Mouse (Mus musculus) bone marrow, adult 2 months (tissue): Measurements from ENCODE around the gene Pdxk.

Experiments
- CTCF ChIP-seq: fragments of 200-500 bp; IDR thresholded peaks from 2 replicates; pipeline ENCODE4 v1.5.1; 2011; ENCODE audit warnings: low read length, control low read depth; ENCODE audit not compliant: control insufficient read depth, insufficient read depth
- POLR2A ChIP-seq: fragments of 200-500 bp; IDR thresholded peaks from 2 replicates; pipeline ENCODE4 v1.6.1; 2011; ENCODE audit warnings: low read depth, mild to moderate bottlenecking, control low read depth, low read length, borderline replicate concordance; ENCODE audit not compliant: control insufficient read depth

DNA sequence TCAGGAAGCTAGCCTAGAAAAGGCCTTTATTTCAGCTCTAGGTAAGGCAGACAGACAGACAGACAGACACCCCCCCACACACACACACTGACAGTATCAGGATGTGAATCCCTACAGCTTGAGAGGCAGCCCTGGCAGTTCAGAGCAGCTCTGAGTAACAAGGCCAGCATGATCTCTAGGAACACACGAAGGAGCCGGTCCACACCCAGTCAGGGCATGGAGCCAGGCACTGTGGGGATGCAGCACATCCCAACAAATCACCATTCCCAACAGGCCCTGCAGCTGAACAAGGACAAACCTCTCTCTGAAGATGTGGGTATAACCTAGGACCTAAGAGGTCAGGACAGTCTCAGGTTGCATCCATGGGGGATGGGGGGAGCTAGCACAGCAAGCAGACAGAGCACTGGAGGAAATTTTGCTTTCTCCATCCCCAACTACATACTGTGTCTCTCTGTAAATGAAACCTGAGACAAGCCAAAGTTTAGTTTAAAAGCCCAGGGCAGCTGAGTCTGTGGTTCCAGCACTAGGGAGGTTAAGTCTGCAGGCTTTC lies 3.1 kb upstream of the Pdxk start:
- TF ChIP-seq POLR2A (no peak), CTCF (no peak)
